Mouse (Mus musculus): Measurements from ENCODE around the gene Parp6.
A peak's percentile ranks its signal among the peaks of the same experiment; 100 is the strongest.

DNA sequence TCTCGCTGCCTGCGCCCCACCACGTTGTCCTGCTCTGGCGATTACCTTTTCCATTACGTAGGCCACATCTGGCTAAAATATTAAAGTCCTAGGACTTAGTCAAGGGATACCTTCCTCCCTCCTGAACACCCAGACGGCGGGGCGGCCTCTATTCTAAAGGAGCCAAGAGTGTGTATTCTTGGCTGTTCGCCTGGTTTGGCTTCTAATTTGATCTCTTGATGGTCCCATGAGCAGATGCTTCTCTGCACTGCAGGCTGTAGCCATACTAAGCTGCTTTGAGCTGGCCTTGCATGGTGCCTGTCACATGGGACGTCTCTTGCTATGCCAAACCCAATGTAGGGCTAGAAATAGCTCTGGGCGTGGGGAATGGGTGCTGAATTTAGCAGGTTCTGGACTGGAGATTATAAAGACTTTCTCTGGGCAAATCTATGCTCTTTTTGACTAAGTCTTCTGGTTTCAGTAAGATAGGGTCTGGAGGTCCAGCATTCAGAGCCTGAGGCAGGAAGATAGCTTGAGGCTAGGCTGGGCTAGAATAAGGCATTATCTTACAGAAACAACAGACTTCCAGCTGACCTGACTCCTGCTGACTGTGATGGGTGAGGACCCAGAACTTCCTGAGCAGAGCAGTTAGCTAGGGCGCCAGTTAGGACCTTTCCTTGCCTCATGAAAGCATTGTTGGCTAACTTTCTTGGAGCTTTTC is 55.3 kb downstream of the Parp6 start:
- peak; percentile 62; the same call in 1 of the 3 replicates for TF ChIP-seq GATA1 (IDR thresholded peaks at IDR 0.05; ENCODE audit: borderline replicate concordance, low read length)
- no peak for TF ChIP-seq FLI1 (IDR thresholded peaks at IDR 0.05; ENCODE audit: low read length)

Measured in megakaryocyte, embryonic 14.5 days (primary cell).